Mouse (Mus musculus) lung, postnatal 0 days (tissue): ENCODE data around the gene Cmtm7. TPM values are rescaled to one million over a fixed set of nuclear protein-coding genes. Genes with fewer than 3 reads are reported as not detected.

Source experiments
- ATAC-seq: fragments of 200-750 bp; cut with Nextera tagmentation; 2 replicates; pipeline ENCODE4 v1.8.0; 2017; ENCODE audit warnings: moderate library complexity
- DNase-seq: peaks from one replicate; pipeline ENCODE4 v3.0.0-alpha.2; 2016; ENCODE audit warnings: low spot score
- H3K27ac ChIP-seq: fragments of 300-500 bp; sonication (generic); 2 replicates; pipeline ENCODE4 v1.5.1; 2014; ENCODE audit warnings: antibody characterized with exemption, mild to moderate bottlenecking, low read length, mixed read lengths
- H3K27me3 ChIP-seq: fragments of 300-500 bp; sonication (generic); replicated peaks from 2 replicates; pipeline ENCODE4 v1.6.1; 2014; ENCODE audit warnings: low read length, mixed read lengths; ENCODE audit not compliant: insufficient read depth
- H3K36me3 ChIP-seq: fragments of 300-500 bp; sonication (generic); 2 replicates; pipeline ENCODE4 v1.6.1; 2014; ENCODE audit warnings: low read length, mixed read lengths; ENCODE audit not compliant: insufficient read depth
- H3K4me1 ChIP-seq: fragments of 300-500 bp; sonication (generic); 2 replicates; pipeline ENCODE4 v1.6.1; 2014; ENCODE audit warnings: antibody characterized with exemption, low read depth, low read length, mixed read lengths; ENCODE audit not compliant: insufficient read depth
- H3K4me2 ChIP-seq: fragments of 300-500 bp; sonication (generic); replicated peaks from 2 replicates; pipeline ENCODE4 v1.6.1; 2014; ENCODE audit warnings: low read depth, mild to moderate bottlenecking, low read length, moderate library complexity, mixed read lengths
- H3K4me3 ChIP-seq: fragments of 300-500 bp; sonication (generic); 2 replicates; pipeline ENCODE4 v1.5.1; 2014; ENCODE audit warnings: low read depth, low read length
- H3K9ac ChIP-seq: fragments of 300-500 bp; sonication (generic); replicated peaks from 2 replicates; pipeline ENCODE4 v1.6.1; 2014; ENCODE audit warnings: low read depth, mild to moderate bottlenecking
- H3K9me3 ChIP-seq: fragments of 300-500 bp; sonication (generic); 2 replicates; pipeline ENCODE4 v1.6.1; 2016; ENCODE audit warnings: low read length, mixed read lengths
- CTCF ChIP-seq: IDR thresholded peaks from 2 replicates; pipeline ENCODE4 v1.5.1; 2016; ENCODE audit warnings: antibody characterized with exemption, mild to moderate bottlenecking
- EP300 ChIP-seq: IDR thresholded peaks from 2 replicates; pipeline ENCODE4 v1.6.1; 2016; ENCODE audit warnings: antibody characterized with exemption, mild to moderate bottlenecking, control low read depth
- WGBS: fragments of 180-500 bp; shearing (Covaris S2); extraction: QIAGEN DNeasy Blood & Tissue Kit; methylation state at CpG from one replicate; pipeline ENCODE4 v1.1.7; 2014; 5-methylcytosine and 5-hydroxymethylcytosine counted together
- polyA plus RNA-seq: library from polyadenylated mRNA; unstranded; fragments of >200 nt; fragmentation: Nextera tagmentation; extraction: Ambion mirVana; gene quantifications from 2 replicates; pipeline ENCODE4 v1.2.1, GENCODE M21; 2015

The Cmtm7 gene
- polyA plus RNA-seq, 1 experiment from 2014 or later: 74.8 TPM

DNA sequence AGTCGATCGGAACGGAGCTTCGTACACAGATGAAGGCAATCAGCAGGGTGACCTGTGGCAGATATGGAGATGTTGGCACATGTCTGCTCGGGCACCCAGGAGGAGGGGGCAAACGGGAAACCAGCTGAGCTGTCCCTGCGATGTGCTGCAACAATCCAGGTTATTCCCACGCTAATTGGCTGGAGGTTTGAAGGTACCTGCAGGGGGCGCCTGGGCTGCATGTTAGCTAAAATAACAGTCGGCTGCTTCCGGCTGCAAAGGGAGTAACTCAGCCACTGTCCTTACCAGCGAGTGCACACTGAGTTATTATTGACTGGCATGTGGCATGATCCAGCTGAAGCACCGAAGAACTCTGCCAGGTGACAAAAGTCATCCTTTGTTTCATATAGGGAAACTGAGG lies 18.3 kb downstream of the Cmtm7 start:
- no peaks in the 10 kb centered on the region for H3K27me3 ChIP-seq
- no peak for ATAC-seq

DNA sequence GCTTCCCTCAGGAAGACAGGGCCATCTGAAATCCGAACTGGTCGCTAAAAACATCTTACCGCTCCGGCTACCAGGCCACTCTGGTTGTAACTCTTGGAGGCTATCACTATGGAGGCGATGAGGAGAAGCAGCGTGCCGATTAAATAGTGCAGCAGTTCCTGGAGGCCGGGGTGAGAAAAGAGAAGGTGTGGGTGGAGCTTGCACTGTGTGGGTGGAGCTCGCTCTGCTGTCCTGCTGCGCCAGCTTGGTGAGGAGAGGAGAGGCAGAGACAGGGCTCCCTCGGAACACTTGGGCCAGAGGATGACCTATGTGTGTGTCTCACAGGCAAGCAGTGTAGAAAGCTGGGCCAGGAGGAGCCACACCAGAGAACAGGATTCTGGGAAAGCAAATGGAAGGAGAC lies 19.8 kb downstream of the Cmtm7 start:
- Histone ChIP-seq H3K4me2 (no peak overlapping the region), H3K27ac (no peak overlapping the region), H3K36me3 (0 out of 2 replicates have a peak, but pooled peaks cover 3% of the 10 kb centered on the region), H3K27me3 (no peaks in the 10 kb centered on the region), H3K9ac (no peak overlapping the region), H3K9me3 (no peaks in the 10 kb centered on the region), H3K4me1 (no peaks in the 10 kb centered on the region), H3K4me3 (no peak overlapping the region)
- DNase-seq: no peak
- ATAC-seq: no peak
- 60% methylated on average over 11 of the region's 11 CpGs for WGBS
- TF ChIP-seq CTCF: no peak
- no peak for TF ChIP-seq EP300

More for the DNA sequence above, 18.3 kb downstream of the Cmtm7 start:
- TF ChIP-seq EP300 (no peak), CTCF (peak; percentile 69)
- 60% methylated on average over 13 of the region's 13 CpGs for WGBS
- H3K4me1 ChIP-seq: no peaks in the 10 kb centered on the region
- H3K9me3 ChIP-seq: no peaks in the 10 kb centered on the region
- H3K27ac ChIP-seq: no peak overlapping the region
- no peak overlapping the region for H3K9ac ChIP-seq
- peak; percentile 55 for DNase-seq
- no peaks in the 10 kb centered on the region for H3K36me3 ChIP-seq
- no peak overlapping the region for H3K4me3 ChIP-seq
- no peak overlapping the region for H3K4me2 ChIP-seq

DNA sequence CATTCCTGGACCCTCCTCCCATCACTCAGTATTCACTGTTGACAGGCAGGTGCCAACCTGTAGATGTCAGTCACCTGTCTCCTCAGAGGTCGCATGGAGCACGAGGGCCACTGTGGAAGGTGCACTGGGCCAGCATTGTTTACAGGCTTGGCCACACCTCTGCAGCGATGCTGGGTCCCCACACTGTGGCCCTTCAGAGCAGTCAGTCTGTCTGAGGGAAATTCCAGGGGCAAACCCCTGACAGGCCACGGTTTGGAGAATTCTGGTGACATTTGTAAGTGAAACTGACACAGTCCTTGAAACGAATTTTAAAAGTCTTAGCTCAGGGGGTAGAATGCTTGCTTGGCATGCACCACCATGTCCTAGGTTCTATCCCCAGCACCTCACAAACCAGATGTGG lies 21.3 kb downstream of the Cmtm7 start:
- WGBS: 68% methylated on average over 5 of the region's 5 CpGs
- Histone ChIP-seq H3K36me3 (0 out of 2 replicates have a peak, but pooled peaks cover 3% of the 10 kb centered on the region), H3K27me3 (no peaks in the 10 kb centered on the region), H3K4me1 (no peaks in the 10 kb centered on the region), H3K27ac (no peak overlapping the region), H3K4me3 (no peak overlapping the region), H3K4me2 (no peak overlapping the region), H3K9me3 (no peaks in the 10 kb centered on the region), H3K9ac (no peak overlapping the region)
- ATAC-seq (no peak), DNase-seq (no peak)
- TF ChIP-seq EP300: no peak
- TF ChIP-seq CTCF: no peak

DNA sequence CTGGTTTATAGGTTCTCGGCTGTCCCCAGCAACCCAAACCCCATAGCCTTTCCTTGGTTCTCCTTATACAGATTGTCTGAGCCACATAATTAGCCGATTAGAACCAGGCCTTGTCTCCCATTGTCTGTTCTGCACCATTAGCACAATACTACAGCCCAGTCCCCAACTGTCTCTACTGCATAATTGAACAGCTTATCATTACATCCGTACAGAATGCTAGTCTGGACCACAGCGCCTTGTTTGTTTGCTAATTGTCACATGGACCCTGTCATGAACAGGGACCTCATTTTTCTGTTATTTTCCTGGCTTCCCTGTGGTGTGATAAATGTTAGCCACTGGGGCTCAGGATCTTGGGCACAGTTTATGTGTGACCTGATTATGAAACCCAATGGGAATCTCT lies 21.8 kb downstream of the Cmtm7 start:
- DNase-seq (no peak), ATAC-seq (no peak)
- WGBS: 84% methylated on average over 4 of the region's 4 CpGs
- H3K9me3 ChIP-seq: no peaks in the 10 kb centered on the region
- no peak overlapping the region for H3K4me3 ChIP-seq
- H3K4me1 ChIP-seq: no peaks in the 10 kb centered on the region
- H3K27ac ChIP-seq: no peak overlapping the region
- 0 out of 2 replicates have a peak, but pooled peaks cover 3% of the 10 kb centered on the region for H3K36me3 ChIP-seq
- TF ChIP-seq CTCF (no peak), EP300 (no peak)
- H3K27me3 ChIP-seq: no peaks in the 10 kb centered on the region
- no peak overlapping the region for H3K9ac ChIP-seq
- no peak overlapping the region for H3K4me2 ChIP-seq

DNA sequence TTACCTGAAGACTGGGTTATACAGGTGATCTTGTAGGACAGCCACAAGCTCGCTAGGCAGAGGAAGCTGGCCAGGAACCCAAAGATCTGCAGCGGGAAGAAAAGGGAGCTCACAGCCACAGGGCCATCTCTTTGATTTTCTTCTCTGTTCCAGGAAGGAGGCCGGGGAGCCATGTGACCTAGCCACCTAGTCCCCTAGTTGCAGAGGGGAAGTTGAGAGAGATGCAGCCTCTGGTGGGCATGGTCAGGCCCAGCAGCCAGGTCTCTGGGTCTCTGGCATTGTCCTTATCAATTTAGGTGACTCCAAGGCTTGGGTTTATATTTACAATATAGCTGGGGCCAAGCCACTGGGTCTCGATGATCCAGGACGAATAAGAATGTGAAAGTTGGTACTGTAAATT lies 22.9 kb downstream of the Cmtm7 start:
- H3K9ac ChIP-seq: no peak overlapping the region
- no peak overlapping the region for H3K4me3 ChIP-seq
- 82% methylated on average over 5 of the region's 5 CpGs for WGBS
- no peak overlapping the region for H3K27ac ChIP-seq
- TF ChIP-seq EP300 (no peak), CTCF (no peak)
- ATAC-seq (no peak), DNase-seq (no peak)
- H3K27me3 ChIP-seq: no peaks in the 10 kb centered on the region
- H3K4me1 ChIP-seq: no peaks in the 10 kb centered on the region
- H3K36me3 ChIP-seq: 0 out of 2 replicates have a peak, but pooled peaks cover 3% of the 10 kb centered on the region
- H3K4me2 ChIP-seq: no peak overlapping the region
- no peaks in the 10 kb centered on the region for H3K9me3 ChIP-seq

DNA sequence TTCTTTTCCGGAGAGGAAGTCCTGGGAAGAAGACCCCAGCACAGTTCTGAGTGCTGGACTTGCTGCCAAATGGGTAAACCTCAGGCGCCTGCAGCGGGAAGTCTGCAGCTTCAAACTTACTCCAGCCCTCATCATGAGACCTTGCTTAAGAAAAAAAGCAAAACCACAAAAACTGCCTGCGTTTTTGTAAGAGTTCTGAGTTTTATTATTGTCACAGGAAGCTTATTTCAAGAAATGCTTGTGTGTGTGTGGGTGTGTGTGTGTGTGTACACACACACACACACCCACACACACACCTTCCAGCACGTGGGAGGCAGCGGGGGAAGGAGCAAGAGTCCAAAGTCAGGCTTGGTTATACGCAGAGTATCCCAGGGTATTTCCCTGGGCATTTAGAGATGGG lies 23.4 kb downstream of the Cmtm7 start:
- H3K4me3 ChIP-seq: no peak overlapping the region
- H3K9ac ChIP-seq: no peak overlapping the region
- H3K4me2 ChIP-seq: no peak overlapping the region
- no peak for TF ChIP-seq CTCF
- TF ChIP-seq EP300: no peak
- no peak overlapping the region for H3K27ac ChIP-seq
- WGBS: 63% methylated on average over 7 of the region's 7 CpGs
- H3K9me3 ChIP-seq: no peaks in the 10 kb centered on the region
- H3K4me1 ChIP-seq: no peaks in the 10 kb centered on the region
- 0 out of 2 replicates have a peak, but pooled peaks cover 3% of the 10 kb centered on the region for H3K36me3 ChIP-seq
- DNase-seq (no peak), ATAC-seq (no peak)
- H3K27me3 ChIP-seq: no peaks in the 10 kb centered on the region

DNA sequence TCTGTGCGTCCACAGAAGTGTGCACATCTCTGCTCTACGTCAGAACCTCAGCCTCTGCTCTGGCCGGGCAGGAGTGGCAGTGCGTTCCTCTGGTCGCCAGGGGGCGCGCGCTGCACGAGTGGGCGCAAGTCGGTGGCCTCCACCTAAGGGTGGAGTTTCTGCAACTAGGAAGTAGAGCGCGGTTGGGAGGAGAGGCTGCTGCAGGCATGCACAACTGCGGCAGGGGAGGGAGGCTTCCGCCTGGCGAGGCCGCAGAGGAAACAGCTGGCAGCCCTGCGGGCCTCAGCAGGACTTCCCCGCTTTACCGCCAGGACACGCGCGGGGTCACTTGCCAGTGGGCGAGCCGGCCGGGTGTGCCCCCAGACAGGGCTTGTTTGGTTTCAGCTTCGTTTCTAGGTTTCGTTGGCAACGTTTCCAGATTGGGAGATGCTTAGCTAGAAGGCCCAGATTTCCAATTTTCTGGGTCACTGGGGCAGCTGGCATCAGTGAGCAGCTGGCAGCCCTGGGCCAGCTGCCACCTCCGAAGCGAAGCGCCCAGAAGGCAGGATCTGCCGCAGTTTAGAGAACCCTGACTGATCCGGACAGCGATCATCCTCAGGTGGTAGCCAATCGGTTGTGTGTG lies 28.7 kb downstream of the Cmtm7 start:
- WGBS: 6% methylated on average over 34 of the region's 36 CpGs

More for the DNA sequence above, 28.7 kb downstream of the Cmtm7 start:
- Histone ChIP-seq H3K27me3 (no peaks in the 10 kb centered on the region), H3K9ac (peak overlapping the region; percentile 17), H3K4me3 (peak overlapping the region; percentile 44), H3K27ac (peak overlapping the region; percentile 47), H3K36me3 (peaks cover 7% of the 10 kb centered on the region), H3K4me2 (peak overlapping the region; percentile 57), H3K4me1 (no peaks in the 10 kb centered on the region), H3K9me3 (no peaks in the 10 kb centered on the region)
- no peak for TF ChIP-seq EP300
- peak; percentile 100 for TF ChIP-seq CTCF
- DNase-seq: peak; percentile 97
- ATAC-seq: peak; percentile 96
